Mouse (Mus musculus) adrenal gland (tissue): Measurements from ENCODE around the gene Cdc42ep5.

Source experiments
- intact Hi-C: fragments of 180-260 bp; cut with DNase I; formaldehyde crosslinking; loops from one replicate; pipeline ENCODE4 v1.15.1; 2025

Gene Cdc42ep5

DNA sequence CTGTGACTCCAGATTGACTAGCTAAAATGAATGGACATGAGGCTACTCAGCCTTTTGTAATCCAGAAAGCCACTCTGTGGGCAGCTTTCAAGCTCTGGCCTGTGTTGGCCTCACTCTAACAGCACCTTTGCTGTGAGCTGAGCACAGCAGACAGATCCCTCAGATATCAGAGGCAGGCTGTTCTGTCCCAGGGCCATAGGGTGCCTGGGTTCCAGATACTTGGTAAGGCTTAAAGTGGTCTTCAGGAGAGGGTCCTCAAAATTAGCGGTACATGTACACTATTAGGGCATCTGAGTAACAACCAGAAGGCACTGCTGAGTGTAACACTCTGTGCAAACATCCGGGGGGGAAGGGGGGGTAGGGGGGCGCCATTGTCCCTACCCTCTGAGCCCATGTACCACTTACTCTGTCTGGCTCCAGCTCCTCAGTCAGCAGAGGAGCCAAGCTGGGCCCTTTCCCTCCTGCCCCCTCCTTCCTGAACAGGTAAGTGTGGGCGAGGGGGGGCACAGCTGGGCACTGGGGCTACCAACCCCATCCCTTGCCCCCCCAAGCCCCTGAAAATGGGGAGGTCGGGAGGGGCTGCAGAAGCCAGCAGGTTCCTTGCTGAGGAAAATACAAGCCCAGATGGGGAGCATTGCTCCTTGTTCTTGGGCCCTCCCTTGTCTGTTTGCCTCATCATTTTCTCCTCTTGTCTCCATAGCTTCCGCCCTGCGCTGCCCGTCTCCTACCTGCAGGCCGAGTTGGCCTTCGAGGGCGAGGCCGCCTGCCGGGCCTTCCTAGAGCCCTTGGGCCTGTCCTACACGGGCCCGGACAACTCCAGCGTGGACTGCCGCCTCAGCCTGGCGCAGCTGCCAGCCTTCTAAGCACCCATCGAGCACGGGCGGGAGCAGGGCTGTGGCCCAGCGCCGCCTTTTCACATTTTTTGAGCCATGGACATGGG is 18.1 kb downstream of the Cdc42ep5 start:
- intact Hi-C loops, result loop anchor here (10.0 kb wide), 1 partner anchor 348 kb away; no protein-coding TSS in a partner anchor

DNA sequence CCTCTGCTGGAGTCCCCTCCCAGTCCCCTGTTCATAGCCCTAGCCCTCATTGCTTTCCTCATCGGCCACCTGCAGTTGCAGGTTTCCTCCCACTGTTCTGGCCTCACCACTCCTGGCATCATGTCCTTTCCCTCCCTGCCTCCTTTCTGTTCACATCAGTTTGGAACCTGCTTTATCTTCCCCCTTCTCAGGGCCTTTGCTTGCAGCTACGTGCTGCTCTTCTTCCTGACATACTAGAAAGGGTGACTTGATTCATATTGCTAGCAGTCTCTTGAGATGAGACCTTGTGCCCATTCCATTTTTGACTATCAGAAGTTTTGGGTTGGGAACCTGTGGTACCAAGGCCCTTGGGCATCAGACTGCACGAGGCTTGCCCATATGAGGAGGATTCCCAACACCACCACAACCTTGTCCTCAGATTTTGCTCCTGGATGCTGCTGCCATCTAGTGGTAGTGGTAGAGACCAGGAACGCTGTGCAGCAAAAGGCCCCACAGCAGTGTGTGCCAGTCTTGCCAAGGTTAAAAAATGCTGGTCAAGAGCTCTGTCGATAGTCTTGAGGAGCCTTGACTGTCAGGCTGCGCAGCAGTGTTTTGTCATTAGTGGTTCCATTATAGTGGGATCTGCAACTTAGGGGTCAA is 19.0 kb downstream of the Cdc42ep5 start:
- intact Hi-C loops, result loop anchor here (1.0 to 10.0 kb wide), 2 partner anchors 42 to 349 kb away; no protein-coding TSS in a partner anchor

GRCm38 (mm10) chr7:4144766-4145551 is 19.7 kb downstream of the Cdc42ep5 start:
- intact Hi-C loops, result loop anchor here (1.0 to 10.0 kb wide), 2 partner anchors 42 to 350 kb away; no protein-coding TSS in a partner anchor

GRCm38 (mm10) chr7:4144046-4144445 is 20.6 kb downstream of the Cdc42ep5 start:
- intact Hi-C loops, result loop anchor here (10.0 kb wide), 1 partner anchor 351 kb away; no protein-coding TSS in a partner anchor

DNA sequence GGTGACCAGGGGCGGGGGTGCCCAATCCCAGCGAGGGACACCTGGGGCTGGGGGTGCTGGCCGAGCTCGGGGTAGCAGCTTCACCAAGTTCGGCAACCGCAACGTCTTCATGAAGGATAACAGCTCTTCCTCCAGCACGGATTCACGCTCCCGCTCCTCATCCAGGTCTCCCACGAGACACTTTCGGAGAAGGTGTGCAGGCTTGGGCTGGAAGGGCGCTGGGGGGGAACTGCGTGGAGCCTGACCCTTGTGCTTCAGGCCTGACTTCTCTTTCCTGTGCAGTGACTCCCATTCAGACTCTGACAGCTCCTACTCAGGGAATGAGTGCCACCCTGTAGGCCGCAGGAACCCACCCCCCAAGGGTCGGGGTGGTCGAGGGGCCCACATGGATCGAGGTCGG is 21.2 kb downstream of the Cdc42ep5 start:
- intact Hi-C loops, result loop anchor here (10.0 kb wide), 1 partner anchor 351 kb away; no protein-coding TSS in a partner anchor

DNA sequence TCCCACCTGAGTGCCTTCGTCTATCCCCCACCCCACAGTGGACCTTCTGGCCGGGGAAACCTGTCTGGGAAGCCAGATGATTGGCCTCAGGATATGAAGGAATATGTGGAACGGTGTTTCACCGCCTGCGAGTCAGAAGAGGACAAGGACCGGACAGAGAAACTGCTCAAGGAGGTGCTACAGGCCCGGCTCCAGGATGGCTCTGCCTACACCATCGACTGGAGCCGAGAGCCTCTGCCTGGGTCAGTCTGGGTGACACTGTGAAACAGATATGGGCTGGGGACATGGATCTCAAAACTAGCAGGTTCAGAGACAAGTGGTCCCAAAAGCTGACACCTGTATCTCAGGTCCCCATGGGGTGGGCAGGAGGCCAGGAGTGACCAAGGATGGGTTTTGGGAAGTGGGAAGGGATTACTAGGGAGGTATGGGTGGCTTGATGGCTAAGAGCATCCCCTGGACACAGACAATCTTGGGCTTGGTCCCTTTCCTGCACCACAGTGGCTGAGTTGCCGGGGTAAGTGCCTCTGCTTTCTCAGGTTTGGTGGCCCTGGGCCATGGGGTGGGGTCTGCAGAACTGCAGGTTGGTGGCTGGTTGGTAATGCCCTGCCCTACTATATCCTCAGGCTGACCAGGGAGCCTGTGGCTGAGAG is 21.7 kb downstream of the Cdc42ep5 start:
- intact Hi-C loops, result loop anchor here (10.0 kb wide), 1 partner anchor 352 kb away; no protein-coding TSS in a partner anchor

- intact Hi-C loops, result loop anchor here (10.0 kb wide), 1 partner anchor 353 kb away; no protein-coding TSS in a partner anchor
Observed at GRCm38 (mm10) chr7:4141648-4142325, 22.9 kb downstream of the Cdc42ep5 start.

DNA sequence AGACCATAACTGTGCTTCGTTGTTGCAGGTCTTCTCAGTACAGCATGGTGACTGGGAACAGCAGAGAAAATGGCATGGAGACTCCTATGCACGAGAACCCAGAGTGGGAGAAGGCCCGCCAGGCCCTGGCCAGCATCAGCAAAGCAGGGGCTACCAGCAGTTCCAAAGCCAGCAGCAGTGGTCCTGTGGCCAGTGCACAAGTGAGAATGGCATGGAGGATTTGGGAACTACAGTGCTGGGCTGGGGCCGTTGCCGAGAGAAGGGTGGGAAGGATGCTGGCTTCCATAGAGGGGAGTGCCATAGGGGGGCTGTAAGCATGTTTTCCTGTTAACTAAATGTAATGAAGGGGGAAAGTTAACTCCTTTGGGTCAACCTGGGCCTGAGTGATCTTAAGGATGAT is 25.3 kb downstream of the Cdc42ep5 start:
- intact Hi-C loops, result loop anchor here (10.0 kb wide), 1 partner anchor 65 kb away; no protein-coding TSS in a partner anchor

- intact Hi-C loops, result loop anchor here (10.0 kb wide), 1 partner anchor 66 kb away; no protein-coding TSS in a partner anchor
Observed at GRCm38 (mm10) chr7:4138671-4139070, 26.0 kb downstream of the Cdc42ep5 start.

- intact Hi-C loops, result loop anchor here (10.0 kb wide), 1 partner anchor 67 kb away; no protein-coding TSS in a partner anchor
Observed at GRCm38 (mm10) chr7:4138181-4138580, 26.5 kb downstream of the Cdc42ep5 start.

- intact Hi-C loops, result loop anchor here (10.0 kb wide), 1 partner anchor 67 kb away; no protein-coding TSS in a partner anchor
Observed at GRCm38 (mm10) chr7:4137746-4138145, 26.9 kb downstream of the Cdc42ep5 start.

- intact Hi-C loops, result loop anchor here (10.0 kb wide), 1 partner anchor 68 kb away; no protein-coding TSS in a partner anchor
Observed at GRCm38 (mm10) chr7:4136771-4137531, 27.7 kb downstream of the Cdc42ep5 start, which contains the start of gene Leng8. TSS of gene Leng8 (plus strand) at chr7:4137039.

- intact Hi-C loops, result loop anchor here (10.0 kb wide), 1 partner anchor 68 kb away; no protein-coding TSS in a partner anchor
Observed at GRCm38 (mm10) chr7:4136404-4136770, 28.3 kb downstream of the Cdc42ep5 start.

- intact Hi-C loops, result loop anchor here (5.0 to 10.0 kb wide), 2 partner anchors 70 to 292 kb away; no protein-coding TSS in a partner anchor
Observed at GRCm38 (mm10) chr7:4134911-4135310, 29.7 kb downstream of the Cdc42ep5 start.

DNA sequence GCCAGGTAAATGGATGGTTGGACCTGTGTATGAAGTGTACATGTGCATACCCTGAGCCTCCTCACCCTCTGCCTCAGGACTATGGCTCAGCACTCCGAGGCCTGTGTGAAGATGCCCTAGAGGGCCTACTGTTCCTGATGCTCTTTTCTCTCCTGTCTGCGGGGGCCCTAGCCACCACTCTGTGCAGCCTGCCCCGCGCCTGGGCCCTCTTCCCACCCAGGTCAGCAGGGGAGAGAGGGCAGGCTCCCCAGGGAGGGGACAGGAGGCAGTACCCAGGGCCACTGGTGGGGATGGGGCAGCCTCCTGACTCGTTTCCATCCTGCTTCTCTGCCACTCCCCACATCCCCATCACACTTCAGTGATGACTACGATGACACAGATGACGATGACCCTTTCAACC is 31.7 kb downstream of the Cdc42ep5 start:
- intact Hi-C loops, result loop anchor here (5.0 to 10.0 kb wide), 2 partner anchors 72 to 294 kb away; no protein-coding TSS in a partner anchor

- intact Hi-C loops, result loop anchor here (5.0 to 10.0 kb wide), 2 partner anchors 72 to 295 kb away; no protein-coding TSS in a partner anchor
Observed at GRCm38 (mm10) chr7:4132581-4132980, 32.1 kb downstream of the Cdc42ep5 start.

DNA sequence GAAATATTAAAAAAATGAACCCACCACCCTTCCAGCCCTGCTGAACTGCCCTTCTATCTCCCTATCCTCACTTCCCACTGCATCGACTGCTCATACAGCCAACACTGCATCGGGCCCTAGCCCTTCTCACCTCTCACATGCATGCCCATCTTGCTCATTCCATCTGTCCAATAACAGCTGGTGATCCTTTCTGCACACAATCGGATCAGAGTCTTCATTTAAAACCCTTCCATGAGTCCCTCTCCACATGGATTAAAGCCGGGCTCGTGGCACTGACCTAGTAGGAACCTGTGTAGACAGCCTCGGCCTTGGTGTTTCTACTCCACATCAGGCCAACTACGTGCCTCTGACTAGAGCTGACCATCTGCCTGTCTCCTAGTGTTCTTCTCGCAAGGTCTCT is 32.7 kb downstream of the Cdc42ep5 start:
- intact Hi-C loops, result loop anchor here (5.0 to 10.0 kb wide), 2 partner anchors 73 to 295 kb away; no protein-coding TSS in a partner anchor
